Mouse (Mus musculus) gastrocnemius, postnatal 14 days (tissue): ENCODE measurements at regions not wholly inside any gene's neighbourhood (a gene's known extent, or its start where the extent isn't known, plus 50 kb on each side); places are given as distances from the start of the nearest gene placed in this dataset.

Experiments used
- DNase-seq: peaks from one replicate; pipeline ENCODE4 v3.0.0; 2021; ENCODE audit warnings: mixed read lengths
- intact Hi-C: fragments of 180-260 bp; cut with DNase I; formaldehyde crosslinking; loops from one replicate; pipeline ENCODE4 v1.15.1; 2025; ENCODE audit warnings: low total_unique reads

- intact Hi-C loops: no loop called here
- no peak for DNase-seq
Measured at GRCm38 (mm10) chr14:95949512-95949911, 68.5 kb downstream of the 4921530L21Rik start.

- intact Hi-C loops: loop anchor here (10.0 kb wide), 1 partner anchor 949 kb away; no protein-coding TSS in a partner anchor
- no peak for DNase-seq
Measured at GRCm38 (mm10) chr14:95956056-95956729, 75.1 kb downstream of the 4921530L21Rik start.

GRCm38 (mm10) chr14:95984021-95984420 is 103.0 kb downstream of the 4921530L21Rik start:
- intact Hi-C loops: no loop called here
- DNase-seq: no peak

- DNase-seq: no peak
- intact Hi-C loops: no loop called here
Measured at GRCm38 (mm10) chr14:95998356-95998755, 117.3 kb downstream of the 4921530L21Rik start.

GRCm38 (mm10) chr14:96021646-96022045 is 140.6 kb downstream of the 4921530L21Rik start:
- DNase-seq: no peak
- intact Hi-C loops: no loop called here
